Mouse (Mus musculus) hindbrain, embryonic 13.5 days (tissue): ENCODE measurements around the gene Tmem200a. TPM values are rescaled to one million over a fixed set of nuclear protein-coding genes. Genes with fewer than 3 reads are reported as not detected.
A peak's percentile ranks its signal among the peaks of the same experiment; 100 is the strongest.

Experiments
- ATAC-seq: fragments of 200-750 bp; cut with Nextera tagmentation; 2 replicates; pipeline ENCODE4 v1.8.0; 2017; ENCODE audit warnings: moderate TSS enrichment; ENCODE audit not compliant: low FRiP score
- H3K27ac ChIP-seq: fragments of 300-500 bp; sonication (generic); 2 replicates; pipeline ENCODE4 v1.5.1; 2015; ENCODE audit warnings: inconsistent platforms, mild to moderate bottlenecking, moderate library complexity
- H3K27me3 ChIP-seq: fragments of 300-500 bp; sonication (generic); 2 replicates; pipeline ENCODE4 v1.6.1; 2015; ENCODE audit warnings: mild to moderate bottlenecking, inconsistent platforms
- H3K36me3 ChIP-seq: fragments of 300-500 bp; sonication (generic); 2 replicates; pipeline ENCODE4 v1.6.1; 2015; ENCODE audit warnings: mild to moderate bottlenecking, inconsistent platforms
- H3K4me1 ChIP-seq: fragments of 300-500 bp; sonication (generic); replicated peaks from 2 replicates; pipeline ENCODE4 v1.6.1; 2015; ENCODE audit warnings: inconsistent platforms
- H3K4me2 ChIP-seq: fragments of 300-500 bp; sonication (generic); 2 replicates; pipeline ENCODE4 v1.6.1; 2015; ENCODE audit warnings: inconsistent platforms, mild to moderate bottlenecking, moderate library complexity
- H3K4me3 ChIP-seq: fragments of 300-500 bp; sonication (generic); 2 replicates; pipeline ENCODE4 v1.5.1; 2015; ENCODE audit warnings: mild to moderate bottlenecking, inconsistent platforms
- H3K9ac ChIP-seq: fragments of 300-500 bp; sonication (generic); 2 replicates; pipeline ENCODE4 v1.6.1; 2015; ENCODE audit warnings: mild to moderate bottlenecking, inconsistent platforms
- H3K9me3 ChIP-seq: fragments of 300-500 bp; sonication (generic); 2 replicates; pipeline ENCODE4 v1.6.1; 2016; ENCODE audit warnings: inconsistent platforms
- WGBS: fragments of 180-500 bp; shearing (Covaris S2); methylation state at CpG from one replicate; pipeline ENCODE4 v1.1.7; 2015; 5-methylcytosine and 5-hydroxymethylcytosine counted together
- polyA plus RNA-seq: library from polyadenylated mRNA; unstranded; fragments of >200 nt; fragmentation: Nextera tagmentation; extraction: Ambion mirVana; gene quantifications from 2 replicates; pipeline ENCODE4 v1.2.1, GENCODE M21; 2015

The Tmem200a gene
- polyA plus RNA-seq, 1 experiment from 2014 or later: 25.4 TPM

DNA sequence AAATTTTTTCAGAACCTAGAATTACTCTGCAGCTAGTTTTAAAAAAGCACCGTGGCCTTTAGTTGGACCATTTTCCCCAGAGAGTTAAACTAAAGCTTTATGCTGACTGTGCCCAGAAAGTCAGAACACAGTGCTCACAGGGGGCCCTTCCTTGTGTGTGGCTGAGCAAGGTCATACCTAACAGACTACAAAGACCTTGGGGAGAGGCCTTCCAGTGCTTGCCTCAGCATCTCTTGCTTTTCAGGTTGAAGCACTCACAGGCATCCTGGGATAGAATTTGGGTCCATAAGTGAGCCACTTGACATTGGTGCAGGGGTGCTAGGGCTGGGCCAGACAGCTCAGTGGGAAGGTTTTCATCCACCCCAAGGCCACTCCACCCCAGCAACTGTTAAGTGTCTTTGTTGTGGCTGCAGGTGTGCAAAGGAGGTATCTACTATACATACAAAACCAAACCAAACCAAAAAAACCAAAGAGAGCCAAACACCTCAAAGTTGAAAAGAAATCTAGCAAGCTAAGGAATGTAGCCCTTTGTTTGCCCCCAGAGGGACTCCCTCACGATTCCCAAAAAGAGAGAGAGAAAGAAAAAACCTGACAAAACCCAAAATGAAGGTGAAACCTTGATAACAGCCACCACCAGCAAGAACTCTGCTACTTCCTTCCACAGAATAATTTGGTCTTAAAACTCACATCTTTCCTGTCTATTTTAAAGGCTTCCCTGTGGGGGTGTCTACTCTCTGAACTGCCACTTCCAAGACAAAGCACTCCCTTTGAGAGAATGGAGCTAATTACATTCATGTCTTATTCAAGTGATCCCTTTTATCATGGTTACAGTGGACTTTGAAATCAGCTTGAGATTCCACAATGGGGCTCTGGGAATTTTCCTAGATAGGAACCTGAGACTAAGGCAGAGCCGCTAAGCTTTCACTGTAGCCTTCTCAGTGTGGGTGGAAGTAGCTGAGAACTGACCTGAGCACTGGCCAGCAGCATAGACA lies 119.8 kb downstream of the Tmem200a start:
- 39% methylated on average over 3 of the region's 3 CpGs for WGBS
- no peak overlapping the region for H3K9ac ChIP-seq

GRCm38 (mm10) chr10:25954641-25955228 lies 124.1 kb downstream of the Tmem200a start:
- no peaks in the 10 kb centered on the region for H3K9me3 ChIP-seq
- no peaks in the 10 kb centered on the region for H3K27me3 ChIP-seq
- no peak for ATAC-seq
- no peak overlapping the region for H3K4me2 ChIP-seq
- H3K9ac ChIP-seq: no peak overlapping the region
- no peaks in the 10 kb centered on the region for H3K36me3 ChIP-seq
- H3K27ac ChIP-seq: no peak overlapping the region
- WGBS: 61% methylated on average over 3 of the region's 3 CpGs
- H3K4me3 ChIP-seq: no peak overlapping the region
- no peaks in the 10 kb centered on the region for H3K4me1 ChIP-seq

More for the DNA sequence above, 119.8 kb downstream of the Tmem200a start:
- Histone ChIP-seq H3K27me3 (no peaks in the 10 kb centered on the region), H3K9me3 (no peaks in the 10 kb centered on the region), H3K4me1 (0 out of 2 replicates have a peak, but pooled peaks cover 3% of the 10 kb centered on the region), H3K27ac (no peak overlapping the region), H3K36me3 (no peaks in the 10 kb centered on the region), H3K4me3 (no peak overlapping the region), H3K4me2 (no peak overlapping the region)
- no peak for ATAC-seq

GRCm38 (mm10) chr10:25952838-25953237 lies 126.0 kb downstream of the Tmem200a start:
- H3K27me3 ChIP-seq: no peaks in the 10 kb centered on the region
- H3K4me2 ChIP-seq: no peak overlapping the region
- no peak for ATAC-seq
- H3K4me3 ChIP-seq: no peak overlapping the region
- no peak overlapping the region for H3K9ac ChIP-seq
- no peaks in the 10 kb centered on the region for H3K9me3 ChIP-seq
- H3K27ac ChIP-seq: no peak overlapping the region
- WGBS: 80% methylated on average over 7 of the region's 7 CpGs
- no peaks in the 10 kb centered on the region for H3K4me1 ChIP-seq
- no peaks in the 10 kb centered on the region for H3K36me3 ChIP-seq

DNA sequence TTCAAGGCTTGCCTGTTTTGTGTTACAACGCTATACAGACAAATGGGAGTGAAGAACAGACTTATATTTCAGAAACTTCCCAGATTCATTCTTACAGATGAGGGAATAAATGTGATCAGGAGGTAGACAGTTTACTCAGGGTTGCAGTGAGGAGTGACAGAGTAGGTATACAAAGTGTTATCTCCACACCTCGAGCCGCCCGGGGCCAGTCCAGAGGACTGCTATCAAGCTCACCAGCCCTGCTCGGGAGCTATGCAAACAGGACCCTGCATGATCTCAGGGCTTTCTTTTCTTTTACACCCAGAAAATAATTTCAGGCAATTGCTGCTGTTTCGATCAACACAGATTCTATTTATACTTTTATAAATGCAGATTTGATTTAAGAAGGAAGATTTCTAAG lies 126.7 kb downstream of the Tmem200a start:
- WGBS: 94% methylated on average over 6 of the region's 6 CpGs
- H3K9me3 ChIP-seq: no peaks in the 10 kb centered on the region
- ATAC-seq: no peak

GRCm38 (mm10) chr10:25945866-25946265 lies 133.0 kb downstream of the Tmem200a start:
- H3K36me3 ChIP-seq: no peaks in the 10 kb centered on the region
- no peak for ATAC-seq
- no peak overlapping the region for H3K4me2 ChIP-seq
- H3K4me3 ChIP-seq: no peak overlapping the region
- H3K27ac ChIP-seq: no peak overlapping the region
- H3K9me3 ChIP-seq: no peaks in the 10 kb centered on the region
- H3K27me3 ChIP-seq: no peaks in the 10 kb centered on the region
- H3K9ac ChIP-seq: no peak overlapping the region
- 71% methylated on average over 2 of the region's 2 CpGs for WGBS
- H3K4me1 ChIP-seq: no peaks in the 10 kb centered on the region

More for the DNA sequence above, 126.7 kb downstream of the Tmem200a start:
- Histone ChIP-seq H3K27me3 (no peaks in the 10 kb centered on the region), H3K4me3 (no peak overlapping the region), H3K36me3 (no peaks in the 10 kb centered on the region), H3K4me2 (no peak overlapping the region), H3K9ac (no peak overlapping the region), H3K4me1 (no peaks in the 10 kb centered on the region), H3K27ac (no peak overlapping the region)

DNA sequence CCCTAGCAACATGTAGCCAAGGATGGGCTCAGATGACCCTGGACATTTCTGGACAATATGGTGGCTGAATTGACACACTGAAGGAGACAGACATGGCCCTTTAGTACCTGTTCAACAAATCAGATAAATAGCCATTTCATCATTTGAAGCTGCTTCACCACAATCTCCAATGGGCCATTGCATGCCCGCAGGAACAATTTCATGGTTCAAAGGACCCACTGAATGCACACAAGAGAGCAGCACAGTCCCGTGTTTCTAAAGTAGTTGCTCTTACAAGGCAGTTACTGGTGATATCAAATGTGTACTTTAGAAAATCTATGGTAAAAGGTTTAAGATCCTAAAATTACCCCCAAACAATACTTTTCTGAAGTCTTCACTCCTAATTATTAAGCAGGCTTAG lies 134.2 kb downstream of the Tmem200a start:
- Histone ChIP-seq H3K4me3 (no peak overlapping the region), H3K9ac (no peak overlapping the region), H3K4me1 (no peaks in the 10 kb centered on the region), H3K27me3 (no peaks in the 10 kb centered on the region), H3K4me2 (no peak overlapping the region), H3K27ac (no peak overlapping the region), H3K9me3 (no peaks in the 10 kb centered on the region), H3K36me3 (no peaks in the 10 kb centered on the region)
- 24% methylated on average over 2 of the region's 2 CpGs for WGBS
- no peak for ATAC-seq

- Histone ChIP-seq H3K9me3 (no peaks in the 10 kb centered on the region), H3K27me3 (no peaks in the 10 kb centered on the region), H3K9ac (no peak overlapping the region), H3K27ac (no peak overlapping the region), H3K36me3 (no peaks in the 10 kb centered on the region), H3K4me1 (peaks cover 14% of the 10 kb centered on the region), H3K4me2 (no peak overlapping the region), H3K4me3 (no peak overlapping the region)
- ATAC-seq: no peak
- 92% methylated on average over 8 of the region's 8 CpGs for WGBS
Observed at GRCm38 (mm10) chr10:25931796-25932195, 147.1 kb downstream of the Tmem200a start.

GRCm38 (mm10) chr10:25929401-25930150 lies 149.3 kb downstream of the Tmem200a start:
- Histone ChIP-seq H3K9ac (no peak overlapping the region), H3K4me3 (no peak overlapping the region), H3K27me3 (no peaks in the 10 kb centered on the region), H3K36me3 (no peaks in the 10 kb centered on the region), H3K4me2 (peak overlapping the region; percentile 37), H3K4me1 (peaks cover 14% of the 10 kb centered on the region), H3K27ac (0 out of 2 replicates have a peak overlapping the region, but pooled peaks have one; percentile 13), H3K9me3 (no peaks in the 10 kb centered on the region)
- ATAC-seq: peak; percentile 72; the same call in 1 of the 2 replicates
- 24% methylated on average over 12 of the region's 12 CpGs for WGBS

GRCm38 (mm10) chr10:25928861-25929368 lies 149.9 kb downstream of the Tmem200a start:
- WGBS: 20% methylated on average over 8 of the region's 8 CpGs
- Histone ChIP-seq H3K9ac (no peak overlapping the region), H3K4me3 (no peak overlapping the region), H3K36me3 (no peaks in the 10 kb centered on the region), H3K4me2 (no peak overlapping the region), H3K27ac (no peak overlapping the region), H3K4me1 (peaks cover 14% of the 10 kb centered on the region), H3K9me3 (no peaks in the 10 kb centered on the region), H3K27me3 (no peaks in the 10 kb centered on the region)
- ATAC-seq: peak; percentile 52; the same call in 1 of the 2 replicates

DNA sequence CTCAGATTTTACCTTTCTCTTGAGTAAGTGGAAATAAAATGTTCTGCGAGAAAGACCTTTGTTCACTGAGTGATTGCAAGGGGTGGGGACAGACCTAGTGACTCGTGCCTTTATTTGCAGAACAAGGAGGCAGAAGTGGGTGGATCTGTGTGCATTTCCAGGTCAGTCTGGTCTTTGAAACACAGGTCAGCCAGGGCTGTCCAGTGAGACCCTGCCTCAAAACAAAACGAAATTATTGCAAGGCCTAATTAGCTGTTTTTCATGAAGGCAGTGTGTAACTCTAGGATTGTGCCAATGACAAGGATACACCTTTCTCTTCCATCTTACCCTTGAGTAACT lies 150.4 kb downstream of the Tmem200a start:
- no peak for ATAC-seq
- H3K9ac ChIP-seq: no peak overlapping the region
- 45% methylated on average over 3 of the region's 3 CpGs for WGBS

DNA sequence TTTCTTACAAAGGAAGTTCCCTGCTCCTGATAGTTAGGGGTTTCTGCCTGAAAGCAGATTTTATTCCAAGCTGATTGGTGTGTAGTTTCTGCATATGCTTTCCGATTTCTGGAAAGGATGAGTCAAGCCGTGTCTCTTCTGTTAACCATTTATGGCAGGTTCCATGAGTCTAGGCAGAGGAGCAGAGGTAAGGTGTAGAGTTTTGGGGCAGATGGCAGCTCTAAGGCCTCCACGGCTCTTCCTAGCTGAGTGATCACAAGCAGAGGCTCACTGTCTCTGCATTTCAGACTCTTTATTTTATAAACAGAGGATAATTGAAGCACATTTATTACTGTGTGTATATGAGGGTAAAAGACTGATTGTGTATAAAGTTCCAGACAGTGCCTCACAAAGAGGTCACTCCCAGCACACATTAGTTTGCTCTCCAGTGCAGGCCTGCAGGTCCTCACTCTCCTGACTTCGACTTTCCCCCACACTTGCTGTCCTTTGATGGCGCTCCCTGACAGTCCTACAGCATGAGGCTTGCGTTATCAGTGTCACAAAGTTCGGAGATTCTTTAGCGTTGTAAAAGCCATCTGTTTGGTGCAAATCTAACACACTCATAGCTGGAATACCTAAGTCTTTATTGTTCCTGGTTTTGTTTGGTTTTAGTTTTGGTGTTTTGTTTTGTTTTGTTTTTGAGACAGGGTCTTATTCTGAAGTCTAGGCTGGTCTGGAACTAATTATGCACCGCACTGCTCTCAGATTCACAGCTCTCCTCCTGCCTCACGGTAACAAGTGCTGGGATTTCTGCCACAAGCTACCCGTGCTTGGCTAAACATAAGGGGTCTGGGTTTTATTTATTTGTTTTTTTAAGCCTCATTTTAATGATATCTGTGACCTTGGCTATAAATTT lies 151.1 kb downstream of the Tmem200a start:
- H3K4me1 ChIP-seq: peaks cover 14% of the 10 kb centered on the region
- H3K9ac ChIP-seq: no peak overlapping the region
- no peaks in the 10 kb centered on the region for H3K36me3 ChIP-seq
- no peak overlapping the region for H3K27ac ChIP-seq
- 54% methylated on average over 11 of the region's 11 CpGs for WGBS
- H3K4me2 ChIP-seq: no peak overlapping the region
- H3K27me3 ChIP-seq: no peaks in the 10 kb centered on the region
- no peaks in the 10 kb centered on the region for H3K9me3 ChIP-seq
- no peak for ATAC-seq
- no peak overlapping the region for H3K4me3 ChIP-seq

More for the DNA sequence above, 150.4 kb downstream of the Tmem200a start:
- Histone ChIP-seq H3K27ac (no peak overlapping the region), H3K36me3 (no peaks in the 10 kb centered on the region), H3K27me3 (no peaks in the 10 kb centered on the region), H3K4me2 (no peak overlapping the region), H3K9me3 (no peaks in the 10 kb centered on the region), H3K4me1 (peaks cover 14% of the 10 kb centered on the region), H3K4me3 (no peak overlapping the region)
